Mouse (Mus musculus) liver, postnatal 0 days (tissue): ENCODE data around the gene Esyt1. TPM values are rescaled to one million over a fixed set of nuclear protein-coding genes. Genes with fewer than 3 reads are reported as not detected.

Experiments
- ATAC-seq: fragments of 200-750 bp; cut with Nextera tagmentation; 2 replicates; pipeline ENCODE4 v1.8.0; 2017; ENCODE audit warnings: mild to moderate bottlenecking, moderate library complexity
- DNase-seq: peaks from one replicate; pipeline ENCODE4 v3.0.0-alpha.2; 2016
- H3K27ac ChIP-seq: fragments of 300-500 bp; sonication (generic); 2 replicates; pipeline ENCODE4 v1.5.1; 2014; ENCODE audit warnings: antibody characterized with exemption, moderate library complexity, mild to moderate bottlenecking, low read depth
- H3K27me3 ChIP-seq: fragments of 300-500 bp; sonication (generic); 2 replicates; pipeline ENCODE4 v1.6.1; 2014; ENCODE audit warnings: low read length, control low read depth, mixed read lengths; ENCODE audit not compliant: insufficient read depth
- H3K36me3 ChIP-seq: fragments of 300-500 bp; sonication (generic); replicated peaks from 2 replicates; pipeline ENCODE4 v1.6.1; 2014; ENCODE audit warnings: mild to moderate bottlenecking, control low read depth, low read length, moderate library complexity, mixed read lengths; ENCODE audit not compliant: insufficient read depth
- H3K4me1 ChIP-seq: fragments of 300-500 bp; sonication (generic); 2 replicates; pipeline ENCODE4 v1.6.1; 2014; ENCODE audit warnings: antibody characterized with exemption, mild to moderate bottlenecking, control low read depth; ENCODE audit not compliant: insufficient read depth
- H3K4me2 ChIP-seq: fragments of 300-500 bp; sonication (generic); 2 replicates; pipeline ENCODE4 v1.6.1; 2014; ENCODE audit warnings: low read depth, mild to moderate bottlenecking, low read length, moderate library complexity, mixed read lengths
- H3K4me3 ChIP-seq: fragments of 300-500 bp; sonication (generic); 2 replicates; pipeline ENCODE4 v1.5.1; 2014; ENCODE audit warnings: low read depth, low read length
- H3K9ac ChIP-seq: fragments of 300-500 bp; sonication (generic); replicated peaks from 2 replicates; pipeline ENCODE4 v1.6.1; 2014; ENCODE audit warnings: mild to moderate bottlenecking, moderate library complexity
- H3K9me3 ChIP-seq: fragments of 300-500 bp; sonication (generic); 2 replicates; pipeline ENCODE4 v1.6.1; 2016; ENCODE audit warnings: mild to moderate bottlenecking, control low read depth, low read length, mixed read lengths
- CTCF ChIP-seq: sonication (generic); IDR thresholded peaks from 2 replicates; pipeline ENCODE4 v1.5.1; 2016; ENCODE audit warnings: antibody characterized with exemption, low read depth
- EP300 ChIP-seq: IDR thresholded peaks from 2 replicates; pipeline ENCODE4 v1.6.1; 2016; ENCODE audit warnings: antibody characterized with exemption, low read depth, mild to moderate bottlenecking
- WGBS: fragments of 180-500 bp; shearing (Covaris S2); extraction: QIAGEN DNeasy Blood & Tissue Kit; methylation state at CpG from one replicate; pipeline ENCODE4 v1.1.7; 2014; ENCODE audit not compliant: insufficient replicate concordance; 5-methylcytosine and 5-hydroxymethylcytosine counted together
- polyA plus RNA-seq: library from polyadenylated mRNA; unstranded; fragments of >200 nt; fragmentation: Nextera tagmentation; extraction: Ambion mirVana; gene quantifications from 2 replicates; pipeline ENCODE4 v1.2.1, GENCODE M21; 2015

The Esyt1 gene
- polyA plus RNA-seq, 1 experiment from 2014 or later, result 7.6 TPM

DNA sequence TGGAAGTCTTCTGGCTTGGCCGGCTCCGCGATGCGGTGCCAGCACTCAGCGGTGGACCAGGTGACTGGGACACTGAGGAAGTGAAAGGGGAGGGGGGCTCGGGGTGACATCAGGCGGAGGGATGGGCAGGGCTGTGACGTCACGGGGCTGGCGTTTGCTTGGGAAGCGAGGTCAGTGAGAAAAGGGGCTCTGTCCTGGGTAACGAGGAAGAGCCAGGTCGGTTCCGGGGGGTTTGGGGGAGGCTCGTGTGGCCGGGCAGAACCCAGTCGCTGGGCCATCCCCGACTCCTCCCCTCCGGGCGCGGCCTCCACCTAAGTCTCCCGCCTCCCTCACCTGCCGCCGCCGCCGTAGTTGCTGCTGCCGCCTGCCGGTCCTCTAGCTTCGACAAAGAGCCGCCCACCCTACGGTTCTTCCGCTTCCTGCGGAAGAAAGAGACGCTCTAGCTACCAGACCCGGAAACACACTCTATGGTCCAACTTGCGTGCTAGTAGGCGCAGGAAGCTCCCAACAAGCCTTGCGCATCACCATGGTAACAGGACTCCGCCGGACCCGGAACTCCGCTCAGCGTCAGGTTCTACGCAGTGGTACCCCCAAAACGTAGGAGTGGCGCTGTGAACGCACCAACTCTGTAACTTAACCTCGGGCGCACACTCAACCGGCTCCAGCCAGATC lies 21.8 kb upstream of the Esyt1 start, which contains the start of gene Zc3h10:
Gene Zc3h10 (minus strand): TSS at position 414 of the 672 bp plus-strand sequence.
- Histone ChIP-seq H3K4me2 (peak within 1 kb of the TSS; percentile 91), H3K4me1 (peaks cover 9% of the 10 kb centered on the region), H3K9ac (peak within 1 kb of the TSS; percentile 84), H3K9me3 (no peaks in the 10 kb centered on the region), H3K27ac (peak within 1 kb of the TSS; percentile 92), H3K27me3 (no peaks in the 10 kb centered on the region), H3K36me3 (peaks cover 24% of the 10 kb centered on the region), H3K4me3 (peak within 1 kb of the TSS; percentile 90)
- DNase-seq (peak; percentile 93), ATAC-seq (peak; percentile 86)
- TF ChIP-seq CTCF (peak; percentile 83), EP300 (peak; percentile 79)
- under 1% methylated on average over 48 of the region's 50 CpGs for WGBS

DNA sequence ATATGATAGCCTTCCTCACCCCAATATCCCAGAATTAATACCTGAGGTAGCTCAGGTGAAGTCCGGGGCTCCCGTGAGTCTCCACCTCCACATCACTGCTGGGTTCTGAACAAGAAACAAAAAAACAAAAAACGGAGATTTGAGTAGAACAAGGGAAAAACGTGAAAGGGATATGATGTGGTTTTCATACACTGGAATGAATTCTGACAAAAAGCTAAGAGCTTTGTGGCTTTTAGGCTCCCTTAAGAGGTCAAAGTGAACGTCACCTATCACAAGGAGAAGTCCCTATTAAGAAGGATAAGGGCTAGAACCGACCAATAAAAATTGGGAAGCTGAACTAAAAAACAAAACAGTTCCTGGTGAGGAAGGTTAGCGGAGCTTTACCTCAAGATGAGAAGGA lies 21.1 kb upstream of the Esyt1 start:
- H3K4me3 ChIP-seq, result peak overlapping the region; percentile 90
- no peaks in the 10 kb centered on the region for H3K9me3 ChIP-seq
- H3K36me3 ChIP-seq, result peaks cover 24% of the 10 kb centered on the region
- DNase-seq, result no peak
- ATAC-seq, result no peak
- peak overlapping the region; percentile 92 for H3K27ac ChIP-seq
- peak overlapping the region; percentile 91 for H3K4me2 ChIP-seq
- 9% methylated on average over 7 of the region's 7 CpGs for WGBS
- TF ChIP-seq EP300, result no peak
- TF ChIP-seq CTCF, result no peak
- H3K9ac ChIP-seq, result peak overlapping the region; percentile 83
- H3K27me3 ChIP-seq, result no peaks in the 10 kb centered on the region
- peaks cover 9% of the 10 kb centered on the region for H3K4me1 ChIP-seq

- 5% methylated on average over 4 of the region's 4 CpGs for WGBS
- ATAC-seq, result no peak
Measured at GRCm38 (mm10) chr10:128546361-128546760, 20.7 kb upstream of the Esyt1 start.

GRCm38 (mm10) chr10:128545570-128545898 lies 19.9 kb upstream of the Esyt1 start:
- TF ChIP-seq CTCF (no peak), EP300 (no peak)
- H3K27ac ChIP-seq, result no peak overlapping the region
- H3K9ac ChIP-seq, result no peak overlapping the region; the same call in 1 of the 2 replicates
- no peaks in the 10 kb centered on the region for H3K27me3 ChIP-seq
- no peak overlapping the region for H3K4me2 ChIP-seq
- peaks cover 9% of the 10 kb centered on the region for H3K4me1 ChIP-seq
- WGBS, result 90% methylated on average over 3 of the region's 3 CpGs
- H3K36me3 ChIP-seq, result peaks cover 24% of the 10 kb centered on the region
- ATAC-seq (no peak), DNase-seq (no peak)
- no peak overlapping the region for H3K4me3 ChIP-seq
- no peaks in the 10 kb centered on the region for H3K9me3 ChIP-seq

More at GRCm38 (mm10) chr10:128546361-128546760, 20.7 kb upstream of the Esyt1 start:
- Histone ChIP-seq H3K27ac (peak overlapping the region; percentile 92), H3K9ac (peak overlapping the region; percentile 83), H3K9me3 (no peaks in the 10 kb centered on the region), H3K4me2 (peak overlapping the region; percentile 91), H3K36me3 (peaks cover 24% of the 10 kb centered on the region), H3K4me3 (peak overlapping the region; percentile 90), H3K4me1 (peaks cover 9% of the 10 kb centered on the region), H3K27me3 (no peaks in the 10 kb centered on the region)
- TF ChIP-seq EP300 (peak; percentile 17; the same call in 1 of the 2 replicates), CTCF (peak; percentile 88)
- no peak for DNase-seq

DNA sequence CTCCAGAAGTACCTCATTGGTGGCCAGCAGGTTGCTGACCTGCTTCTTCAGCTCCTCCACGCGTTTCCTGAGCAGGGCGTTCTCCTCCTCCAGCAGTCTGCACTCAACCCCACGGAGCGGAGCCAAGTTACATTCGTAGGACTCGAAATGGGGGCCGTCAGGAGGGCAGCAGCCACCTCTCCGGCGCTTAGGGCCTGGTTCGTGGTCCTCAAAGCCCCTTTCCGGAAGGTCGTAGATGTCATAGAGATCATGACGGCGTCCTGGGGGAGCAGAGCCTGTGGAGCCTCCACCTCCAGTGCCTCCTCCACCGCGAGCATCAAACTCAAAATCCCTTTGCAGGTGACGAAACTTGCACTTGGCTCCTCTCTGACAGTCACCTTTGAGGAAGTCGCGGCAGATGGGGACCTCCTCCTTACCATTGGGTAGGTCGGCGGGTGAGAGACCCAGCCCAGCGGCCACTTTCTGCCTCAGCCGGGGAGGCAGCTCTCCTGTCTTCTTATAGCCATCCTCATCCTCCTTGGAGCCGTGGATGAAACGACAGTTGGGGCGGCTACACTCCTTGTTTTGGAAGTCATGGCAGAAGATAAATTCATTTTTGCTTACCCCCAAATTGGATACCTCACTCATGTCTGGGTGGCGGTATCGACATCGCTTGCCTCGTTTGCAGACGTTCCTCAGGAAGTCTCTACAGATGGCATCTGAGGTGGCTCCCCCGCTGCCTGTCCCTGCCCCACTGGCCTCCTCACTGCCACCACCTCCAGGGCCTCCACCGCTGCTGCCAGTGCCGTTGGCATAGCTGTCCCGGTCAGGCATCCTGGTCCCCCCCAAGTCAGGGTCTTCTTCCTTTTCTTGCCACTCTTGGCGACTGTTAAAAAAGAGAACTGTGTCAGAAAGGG lies 19.3 kb upstream of the Esyt1 start:
- no peak for TF ChIP-seq CTCF
- no peak for TF ChIP-seq EP300
- Histone ChIP-seq H3K4me3 (no peak overlapping the region), H3K27ac (no peak overlapping the region), H3K36me3 (peaks cover 24% of the 10 kb centered on the region), H3K4me2 (no peak overlapping the region), H3K9me3 (no peaks in the 10 kb centered on the region), H3K27me3 (no peaks in the 10 kb centered on the region), H3K9ac (no peak overlapping the region; the same call in 1 of the 2 replicates), H3K4me1 (peaks cover 9% of the 10 kb centered on the region)
- no peak for DNase-seq
- ATAC-seq, result no peak
- WGBS, result 93% methylated on average over 37 of the region's 37 CpGs

DNA sequence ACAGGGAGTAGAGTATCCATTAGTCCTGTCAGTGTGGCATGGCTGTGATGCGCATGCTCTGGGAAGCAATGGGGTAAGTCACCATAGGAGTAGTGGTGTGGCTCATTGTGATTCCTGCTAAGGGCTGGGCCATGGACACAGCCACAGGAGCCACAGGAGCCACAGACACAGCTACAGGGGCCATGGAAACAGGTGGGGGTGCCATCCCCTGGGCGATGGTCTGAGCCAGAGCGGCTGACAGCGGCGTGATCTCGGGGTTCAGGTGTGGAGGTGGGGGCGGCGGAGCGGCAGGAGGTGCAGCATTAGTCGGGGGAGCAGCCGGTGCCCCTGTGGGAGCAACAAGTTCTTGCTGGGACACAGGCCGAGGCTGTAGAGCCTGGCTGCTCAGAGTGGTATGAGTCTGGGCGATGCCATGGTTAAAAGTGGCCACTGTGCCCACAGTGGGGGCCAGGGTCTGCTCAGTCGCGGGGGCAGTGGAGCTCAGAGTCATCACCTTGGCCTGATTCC lies 18.5 kb upstream of the Esyt1 start:
- no peaks in the 10 kb centered on the region for H3K27me3 ChIP-seq
- H3K9me3 ChIP-seq, result no peaks in the 10 kb centered on the region
- no peak for TF ChIP-seq CTCF
- no peak for TF ChIP-seq EP300
- H3K4me3 ChIP-seq, result no peak overlapping the region
- H3K27ac ChIP-seq, result no peak overlapping the region
- WGBS, result 93% methylated on average over 15 of the region's 15 CpGs
- no peak for DNase-seq
- no peak overlapping the region for H3K9ac ChIP-seq
- no peak overlapping the region for H3K4me2 ChIP-seq
- ATAC-seq, result no peak
- H3K36me3 ChIP-seq, result peaks cover 24% of the 10 kb centered on the region
- peaks cover 5% of the 10 kb centered on the region; the same call in 1 of the 2 replicates for H3K4me1 ChIP-seq
